Mouse (Mus musculus) 3134 (cell line): ENCODE data around the gene Mpzl1.
A peak's percentile ranks its signal among the peaks of the same experiment; 100 is the strongest.

ENCODE experiments used
- DNase-seq: peaks from one replicate; pipeline ENCODE4 v3.0.0-alpha.2; 2011; ENCODE audit warnings: low spot score; ENCODE audit not compliant: insufficient read length; ENCODE audit errors: extremely low read depth

Gene Mpzl1

GRCm38 (mm10) chr1:165585389-165586104 is 48.8 kb downstream of the Mpzl1 start:
- DNase-seq: no peak

GRCm38 (mm10) chr1:165583529-165584184 is 50.7 kb downstream of the Mpzl1 start:
- peak; percentile 46 for DNase-seq

- DNase-seq: no peak
Observed at GRCm38 (mm10) chr1:165581255-165581654, 53.1 kb downstream of the Mpzl1 start.

GRCm38 (mm10) chr1:165579332-165579731 is 55.0 kb downstream of the Mpzl1 start:
- no peak for DNase-seq

GRCm38 (mm10) chr1:165576459-165577112 is 57.8 kb downstream of the Mpzl1 start:
- no peak for DNase-seq

GRCm38 (mm10) chr1:165576005-165576404 is 58.3 kb downstream of the Mpzl1 start:
- no peak for DNase-seq

- DNase-seq: no peak
Observed at GRCm38 (mm10) chr1:165567466-165567865, 66.9 kb downstream of the Mpzl1 start.

GRCm38 (mm10) chr1:165565283-165565682 is 69.1 kb downstream of the Mpzl1 start:
- DNase-seq: no peak

GRCm38 (mm10) chr1:165559073-165559472 is 75.3 kb downstream of the Mpzl1 start:
- DNase-seq: no peak

GRCm38 (mm10) chr1:165556711-165557110 is 77.6 kb downstream of the Mpzl1 start:
- peak; percentile 6 for DNase-seq
